24 mouse cellular contexts compared by ENCODE assay signal in genomic region chr6:127129659-127130058, GRCm38 (mm10). TPM values are rescaled to one million over a fixed set of nuclear protein-coding genes. Genes with fewer than 3 reads are reported as not detected.
DNase-seq lines count a peak whose midpoint lies in the region; ATAC-seq lines count a peak whose summit lies in the region.
"Had no signal": no experiment of that assay in that cellular context is flagged by ENCODE, and none has a peak within 500 bp of the region (broad histone marks: within the 10 kb centered on the region; RNA-seq: fewer than 3 reads in every experiment).

No protein-coding gene starts in this region.

- no peak overlapping the region for H3K4me2 ChIP-seq in forebrain, embryonic 15.5 days (replicated peaks)
- no peak overlapping the region for H3K4me2 ChIP-seq in midbrain, embryonic 11.5 days
- H3K4me2 ChIP-seq in midbrain, embryonic 16.5 days (ENCODE audit: low read length): no peak overlapping the region
- H3K4me2 ChIP-seq: embryonic facial prominence, embryonic 12.5 days; forebrain, embryonic 13.5 days had no signal

- peak overlapping the region; percentile 67 for H3K27ac ChIP-seq in forebrain, embryonic 15.5 days (replicated peaks)
- H3K27ac ChIP-seq in forebrain, embryonic 10.5 days: no peak overlapping the region
- H3K27ac ChIP-seq in midbrain, embryonic 11.5 days (ENCODE audit: low read depth, low read length): no peak overlapping the region
- no peak overlapping the region for H3K27ac ChIP-seq in midbrain, embryonic 16.5 days (ENCODE audit: low read length)
- H3K27ac ChIP-seq: embryonic facial prominence, embryonic 10.5 days; embryonic facial prominence, embryonic 12.5 days had no signal

- no peak for DNase-seq in forebrain, embryonic 10.5 days (ENCODE audit: extremely low spot score, low spot score)
- peak; percentile 75 for DNase-seq in midbrain, embryonic 11.5 days (ENCODE audit: low spot score, missing footprints)
- DNase-seq in frontal cortex, postnatal 25 days (ENCODE audit: low spot score in 2 of 2): no peak
- DNase-seq in cerebellum, adult 8-10 months: no peak
- DNase-seq: adrenal gland, adult 2 months; adrenal gland, postnatal 10 days; adrenal gland, postnatal 25 days; B cell, adult 2 months; cerebellum, adult 11 months; cerebellum, adult 18-20 months; cerebellum, adult 9-10 months; cerebellum, postnatal 25 days had no signal

- H3K9me3 ChIP-seq in forebrain, embryonic 15.5 days: no peaks in the 10 kb centered on the region
- no peaks in the 10 kb centered on the region for H3K9me3 ChIP-seq in forebrain, embryonic 10.5 days
- H3K9me3 ChIP-seq in midbrain, embryonic 11.5 days (ENCODE audit: control insufficient read depth, low read length): no peaks in the 10 kb centered on the region
- H3K9me3 ChIP-seq in midbrain, embryonic 16.5 days (replicated peaks; ENCODE audit: control insufficient read depth, low read length, poor library complexity, severe bottlenecking): no peaks in the 10 kb centered on the region
- H3K9me3 ChIP-seq: embryonic facial prominence, embryonic 10.5 days; embryonic facial prominence, embryonic 12.5 days; forebrain, embryonic 13.5 days had no signal

- no peak for ATAC-seq in forebrain, embryonic 15.5 days (replicated peaks)
- ATAC-seq in midbrain, embryonic 11.5 days (ENCODE audit: low FRiP score): no peak
- no peak for ATAC-seq in midbrain, embryonic 16.5 days
- ATAC-seq in megakaryocyte, adult 5-6 weeks (ENCODE audit: poor library complexity, severe bottlenecking): peak; percentile 66
- ATAC-seq: CD4-positive, CD25-positive, alpha-beta regulatory T cell, adult 4 months had no signal

- peaks cover 19% of the 10 kb centered on the region for H3K36me3 ChIP-seq in forebrain, embryonic 15.5 days
- peaks cover 92% of the 10 kb centered on the region for H3K36me3 ChIP-seq in forebrain, embryonic 10.5 days (replicated peaks)
- peaks cover 19% of the 10 kb centered on the region for H3K36me3 ChIP-seq in midbrain, embryonic 11.5 days (ENCODE audit: control insufficient read depth, insufficient read depth, low read length)
- H3K36me3 ChIP-seq in midbrain, embryonic 16.5 days (ENCODE audit: control insufficient read depth, insufficient read depth, low read length): no peaks in the 10 kb centered on the region

- H3K9ac ChIP-seq in forebrain, embryonic 15.5 days (replicated peaks): no peak overlapping the region
- H3K9ac ChIP-seq in midbrain, embryonic 11.5 days (ENCODE audit: low read length): no peak overlapping the region
- no peak overlapping the region for H3K9ac ChIP-seq in midbrain, embryonic 16.5 days (ENCODE audit: low read depth, low read length)
- H3K9ac ChIP-seq: embryonic facial prominence, embryonic 12.5 days; forebrain, embryonic 13.5 days had no signal

- WGBS in forebrain, embryonic 15.5 days: 92% methylated on average over 14 of the region's 14 CpGs
- WGBS in forebrain, embryonic 10.5 days: 94% methylated on average over 14 of the region's 14 CpGs
- 94% methylated on average over 14 of the region's 14 CpGs for WGBS in midbrain, embryonic 11.5 days
- WGBS in midbrain, embryonic 16.5 days: 94% methylated on average over 14 of the region's 14 CpGs

- no peaks in the 10 kb centered on the region for H3K27me3 ChIP-seq in forebrain, embryonic 15.5 days
- H3K27me3 ChIP-seq in forebrain, embryonic 10.5 days (ENCODE audit: poor library complexity, severe bottlenecking): no peaks in the 10 kb centered on the region
- no peaks in the 10 kb centered on the region for H3K27me3 ChIP-seq in midbrain, embryonic 11.5 days (ENCODE audit: control insufficient read depth, insufficient read depth, low read length)
- no peaks in the 10 kb centered on the region for H3K27me3 ChIP-seq in midbrain, embryonic 16.5 days (ENCODE audit: control insufficient read depth, insufficient read depth, low read depth, low read length)
- H3K27me3 ChIP-seq: CH12.LX; forebrain, embryonic 13.5 days had no signal

- no peak overlapping the region for H3K4me3 ChIP-seq in forebrain, embryonic 15.5 days
- H3K4me3 ChIP-seq in forebrain, embryonic 10.5 days: no peak overlapping the region
- no peak overlapping the region for H3K4me3 ChIP-seq in midbrain, embryonic 11.5 days (ENCODE audit: low read depth, low read length)
- no peak overlapping the region for H3K4me3 ChIP-seq in midbrain, embryonic 16.5 days (ENCODE audit: low read depth, low read length)
- H3K4me3 ChIP-seq: embryonic facial prominence, embryonic 10.5 days; embryonic facial prominence, embryonic 12.5 days; forebrain, embryonic 13.5 days had no signal

- H3K4me1 ChIP-seq in forebrain, embryonic 15.5 days: peaks cover 45% of the 10 kb centered on the region
- H3K4me1 ChIP-seq in forebrain, embryonic 10.5 days: peaks cover 19% of the 10 kb centered on the region
- H3K4me1 ChIP-seq in midbrain, embryonic 11.5 days (ENCODE audit: control insufficient read depth, insufficient read depth, low read length): peaks cover 8% of the 10 kb centered on the region; the same call in 1 of the 2 replicates
- peaks cover 6% of the 10 kb centered on the region for H3K4me1 ChIP-seq in midbrain, embryonic 16.5 days (ENCODE audit: control insufficient read depth, insufficient read depth, low read length)
- H3K4me1 ChIP-seq: embryonic facial prominence, embryonic 12.5 days had no signal

RNA-seq across cellular contexts. Expression of gene Tigar, which starts 20.3 kb away (rescaled TPM):
- polyA plus RNA-seq in forebrain, embryonic 15.5 days (2015; fragmentation: Nextera tagmentation; extraction: Ambion mirVana): 9.2 and 10.0 TPM in 2 replicates
- polyA plus RNA-seq in forebrain, embryonic 10.5 days (2016; fragmentation: Nextera tagmentation; extraction: Ambion mirVana): 7.1 and 7.3 TPM in 2 replicates
- 5.8 and 6.9 TPM in 2 replicates for polyA plus RNA-seq in midbrain, embryonic 11.5 days (2014; fragmentation: Nextera tagmentation; extraction: Ambion mirVana)
- polyA plus RNA-seq in midbrain, embryonic 16.5 days (2015; fragmentation: Nextera tagmentation; extraction: Ambion mirVana): 5.9 and 7.4 TPM in 2 replicates
- total RNA-seq in megakaryocyte, adult 5-6 weeks (2015): 4.0 and 4.7 TPM in 2 replicates
- 4.7 and 5.0 TPM in 2 replicates for total RNA-seq in megakaryocyte, adult 5-6 weeks (2017)

RNA-seq across cellular contexts. Expression of gene Ccnd2, which starts 22.3 kb away (rescaled TPM):
- polyA plus RNA-seq in forebrain, embryonic 15.5 days (2015; fragmentation: Nextera tagmentation; extraction: Ambion mirVana): 1,282 and 1,421 TPM in 2 replicates
- 997 and 1,058 TPM in 2 replicates for polyA plus RNA-seq in forebrain, embryonic 10.5 days (2016; fragmentation: Nextera tagmentation; extraction: Ambion mirVana)
- polyA plus RNA-seq in midbrain, embryonic 11.5 days (2014; fragmentation: Nextera tagmentation; extraction: Ambion mirVana): 1,627 and 1,717 TPM in 2 replicates
- polyA plus RNA-seq in midbrain, embryonic 16.5 days (2015; fragmentation: Nextera tagmentation; extraction: Ambion mirVana): 245 and 326 TPM in 2 replicates
- 7.9 and 19.1 TPM in 2 replicates for total RNA-seq in megakaryocyte, adult 5-6 weeks (2015)
- total RNA-seq in megakaryocyte, adult 5-6 weeks (2017): 3.6 and 5.4 TPM in 2 replicates

RNA-seq across cellular contexts. Expression of gene Fgf23, which starts 57.0 kb away (rescaled TPM):
- 0.09 and 0.10 TPM in 2 replicates for polyA plus RNA-seq in forebrain, embryonic 15.5 days (2015; fragmentation: Nextera tagmentation; extraction: Ambion mirVana)
- 0.14 TPM in 1 of 2 replicates, not detected in the other for polyA plus RNA-seq in forebrain, embryonic 10.5 days (2016; fragmentation: Nextera tagmentation; extraction: Ambion mirVana)
- polyA plus RNA-seq in midbrain, embryonic 11.5 days (2014; fragmentation: Nextera tagmentation; extraction: Ambion mirVana): 0.11 TPM in 1 of 2 replicates, not detected in the other
- polyA plus RNA-seq in midbrain, embryonic 16.5 days (2015; fragmentation: Nextera tagmentation; extraction: Ambion mirVana): 0.26 and 0.39 TPM in 2 replicates
- total RNA-seq in megakaryocyte, adult 5-6 weeks (2015): not detected in 2 replicates
- not detected in 2 replicates for total RNA-seq in megakaryocyte, adult 5-6 weeks (2017)
- total RNA-seq: adrenal gland, adult 2 months; adrenal gland, postnatal 10 days; adrenal gland, postnatal 25 days; adrenal gland, postnatal 4 days; CH12.LX; ES-E14; MEL had no signal
- polyA plus RNA-seq: adrenal gland, adult 2 months; CD4-positive, CD25-positive, alpha-beta regulatory T cell, adult 4 months; embryonic facial prominence, embryonic 14.5 days; forebrain, embryonic 13.5 days had no signal
